Mouse (Mus musculus): Measurements from ENCODE around the gene Arl3. TPM values are rescaled to one million over a fixed set of nuclear protein-coding genes. Genes with fewer than 3 reads are reported as not detected.

Gene Arl3
- total and polyA plus RNA-seq, 2 experiments from 2014 or later, result 37.2 to 80.6 TPM

GRCm38 (mm10) chr19:46484518-46484917, 88.5 kb downstream of the Arl3 start:
- no peaks in the 10 kb centered on the region for H3K9me3 ChIP-seq (replicated peaks; ENCODE audit: control insufficient read depth, low read length)
- TF ChIP-seq CTCF (IDR thresholded peaks at IDR 0.05; ENCODE audit: low read depth) (no peak), EP300 (IDR thresholded peaks at IDR 0.05; ENCODE audit: low read depth) (peak; percentile 72; the same call in 1 of the 2 replicates)
- peak overlapping the region; percentile 27 for H3K4me2 ChIP-seq (ENCODE audit: low read depth, low read length)
- no peak overlapping the region for H3K4me3 ChIP-seq (ENCODE audit: low read depth, low read length)
- no peaks in the 10 kb centered on the region for H3K27me3 ChIP-seq (ENCODE audit: control insufficient read depth, insufficient read depth, low read length)
- H3K27ac ChIP-seq (ENCODE audit: low read depth), result peak overlapping the region; percentile 98
- DNase-seq (ENCODE audit: low spot score) (peak; percentile 94), ATAC-seq (ENCODE audit: insufficient read depth, low read depth) (peak; percentile 85)
- H3K9ac ChIP-seq (replicated peaks; ENCODE audit: low read depth, low read length), result peak overlapping the region; percentile 58
- H3K4me1 ChIP-seq (ENCODE audit: control insufficient read depth, insufficient read depth), result peaks cover 70% of the 10 kb centered on the region
- WGBS, result 6% methylated on average over 5 of the region's 5 CpGs
- peaks cover 11% of the 10 kb centered on the region; the same call in 1 of the 2 replicates for H3K36me3 ChIP-seq (replicated peaks; ENCODE audit: control insufficient read depth, insufficient read depth, low read length)

- Histone ChIP-seq H3K4me3 (ENCODE audit: low read depth, low read length) (no peak overlapping the region), H3K9ac (replicated peaks; ENCODE audit: low read depth, low read length) (peak overlapping the region; percentile 58), H3K36me3 (replicated peaks; ENCODE audit: control insufficient read depth, insufficient read depth, low read length) (peaks cover 11% of the 10 kb centered on the region; the same call in 1 of the 2 replicates), H3K4me2 (ENCODE audit: low read depth, low read length) (peak overlapping the region; percentile 27), H3K27ac (ENCODE audit: low read depth) (peak overlapping the region; percentile 98), H3K4me1 (ENCODE audit: control insufficient read depth, insufficient read depth) (peaks cover 77% of the 10 kb centered on the region), H3K27me3 (ENCODE audit: control insufficient read depth, insufficient read depth, low read length) (no peaks in the 10 kb centered on the region), H3K9me3 (replicated peaks; ENCODE audit: control insufficient read depth, low read length) (no peaks in the 10 kb centered on the region)
- WGBS, result 56% methylated on average over 15 of the region's 15 CpGs
- peak; percentile 37 for DNase-seq (ENCODE audit: low spot score)
- TF ChIP-seq CTCF (IDR thresholded peaks at IDR 0.05; ENCODE audit: low read depth) (no peak), EP300 (IDR thresholded peaks at IDR 0.05; ENCODE audit: low read depth) (no peak)
- ATAC-seq (ENCODE audit: insufficient read depth, low read depth), result peak; percentile 12; the same call in 1 of the 2 replicates
Measured at GRCm38 (mm10) chr19:46483701-46484328, 89.2 kb downstream of the Arl3 start.

DNA sequence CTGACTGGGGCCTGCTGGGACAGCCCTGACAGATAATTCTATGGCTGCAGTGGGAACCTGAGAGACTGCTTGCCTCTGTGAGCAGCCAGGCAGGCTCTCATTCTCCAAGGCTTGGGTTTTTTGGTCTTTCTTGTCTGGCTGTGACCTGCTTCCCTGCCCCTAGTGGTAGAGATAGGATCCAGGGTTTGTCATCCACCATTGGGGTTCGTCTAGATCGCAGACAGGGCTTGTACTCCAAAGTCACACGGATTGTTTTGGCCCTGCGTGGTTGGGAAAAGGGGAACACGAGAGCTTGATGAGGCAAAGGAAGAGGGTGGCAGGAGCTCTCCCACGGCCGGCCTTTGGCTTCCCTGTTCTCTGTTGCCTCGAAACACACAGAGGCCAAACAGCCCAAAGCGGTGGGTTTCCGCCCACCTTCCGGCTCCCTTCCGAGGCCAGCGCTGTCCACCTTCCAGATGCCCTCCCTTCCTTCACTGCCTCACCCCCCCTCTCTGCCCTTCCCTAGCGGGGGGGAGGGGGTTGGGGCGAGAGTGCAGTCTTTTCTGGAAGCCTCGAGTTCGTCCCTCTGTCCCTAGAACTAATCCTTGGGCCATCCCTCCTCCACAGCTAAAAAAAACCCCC, 90.0 kb downstream of the Arl3 start:
- peaks cover 11% of the 10 kb centered on the region; the same call in 1 of the 2 replicates for H3K36me3 ChIP-seq (replicated peaks; ENCODE audit: control insufficient read depth, insufficient read depth, low read length)
- peak overlapping the region; percentile 27; the same call in 1 of the 2 replicates for H3K4me2 ChIP-seq (ENCODE audit: low read depth, low read length)
- H3K27me3 ChIP-seq (ENCODE audit: control insufficient read depth, insufficient read depth, low read length), result no peaks in the 10 kb centered on the region
- 39% methylated on average over 16 of the region's 17 CpGs for WGBS
- H3K4me1 ChIP-seq (ENCODE audit: control insufficient read depth, insufficient read depth), result peaks cover 85% of the 10 kb centered on the region
- H3K27ac ChIP-seq (ENCODE audit: low read depth), result peak overlapping the region; percentile 98
- TF ChIP-seq EP300 (IDR thresholded peaks at IDR 0.05; ENCODE audit: low read depth) (no peak), CTCF (IDR thresholded peaks at IDR 0.05; ENCODE audit: low read depth) (peak; percentile 50)
- DNase-seq (ENCODE audit: low spot score) (peak; percentile 42), ATAC-seq (ENCODE audit: insufficient read depth, low read depth) (no peak)
- no peaks in the 10 kb centered on the region for H3K9me3 ChIP-seq (replicated peaks; ENCODE audit: control insufficient read depth, low read length)
- no peak overlapping the region for H3K4me3 ChIP-seq (ENCODE audit: low read depth, low read length)
- H3K9ac ChIP-seq (replicated peaks; ENCODE audit: low read depth, low read length), result peak overlapping the region; percentile 8; the same call in 1 of the 2 replicates

DNA sequence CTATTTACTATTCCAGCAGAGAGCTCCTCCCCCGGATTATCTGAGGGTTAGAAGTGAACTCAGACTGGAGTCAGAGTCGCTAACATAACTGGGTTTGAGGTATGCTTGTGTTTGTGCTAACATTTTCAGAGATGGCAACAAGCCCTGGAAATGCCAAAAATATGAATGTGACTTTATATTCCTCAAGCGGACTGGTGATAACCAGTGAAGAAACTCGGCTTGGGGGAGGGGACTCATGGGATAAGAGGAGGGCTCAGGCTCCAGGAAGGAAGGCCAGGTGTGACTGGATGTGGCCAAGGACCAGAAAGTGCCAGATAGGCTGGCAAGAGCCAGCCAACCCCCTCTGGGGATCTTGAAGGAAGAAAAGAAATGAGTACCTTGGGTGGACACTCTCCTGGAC, 91.2 kb downstream of the Arl3 start:
- no peaks in the 10 kb centered on the region for H3K27me3 ChIP-seq (ENCODE audit: control insufficient read depth, insufficient read depth, low read length)
- H3K4me3 ChIP-seq (ENCODE audit: low read depth, low read length), result no peak overlapping the region
- H3K9me3 ChIP-seq (replicated peaks; ENCODE audit: control insufficient read depth, low read length), result no peaks in the 10 kb centered on the region
- no peak overlapping the region for H3K27ac ChIP-seq (ENCODE audit: low read depth)
- ATAC-seq (ENCODE audit: insufficient read depth, low read depth) (no peak), DNase-seq (ENCODE audit: low spot score) (no peak)
- H3K4me1 ChIP-seq (ENCODE audit: control insufficient read depth, insufficient read depth), result peaks cover 84% of the 10 kb centered on the region
- WGBS, result 28% methylated on average over 4 of the region's 4 CpGs
- H3K36me3 ChIP-seq (replicated peaks; ENCODE audit: control insufficient read depth, insufficient read depth, low read length), result peaks cover 11% of the 10 kb centered on the region; the same call in 1 of the 2 replicates
- TF ChIP-seq CTCF (IDR thresholded peaks at IDR 0.05; ENCODE audit: low read depth) (no peak), EP300 (IDR thresholded peaks at IDR 0.05; ENCODE audit: low read depth) (no peak)
- H3K4me2 ChIP-seq (ENCODE audit: low read depth, low read length), result no peak overlapping the region
- no peak overlapping the region for H3K9ac ChIP-seq (replicated peaks; ENCODE audit: low read depth, low read length)

DNA sequence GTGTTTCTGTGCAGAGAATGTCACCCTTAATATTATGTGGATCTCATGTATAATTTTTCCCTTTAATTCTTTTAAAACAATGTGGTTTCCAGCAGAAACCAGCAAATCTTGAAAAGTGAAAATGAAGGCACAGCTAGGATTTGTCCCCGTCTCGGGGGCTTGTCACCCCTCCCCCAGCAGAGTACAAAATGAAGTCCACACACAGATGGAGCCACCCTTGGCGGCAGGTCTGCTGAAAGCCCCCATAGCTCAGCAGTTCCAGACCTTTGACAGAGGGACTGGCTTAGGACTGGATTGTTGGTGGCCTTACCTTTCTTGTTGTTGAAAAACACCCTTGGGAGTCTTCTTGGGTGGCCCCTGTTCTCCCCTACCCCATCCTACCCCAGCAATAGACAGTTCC, 91.6 kb downstream of the Arl3 start:
- H3K4me2 ChIP-seq (ENCODE audit: low read depth, low read length), result no peak overlapping the region
- no peak overlapping the region for H3K9ac ChIP-seq (replicated peaks; ENCODE audit: low read depth, low read length)
- H3K9me3 ChIP-seq (replicated peaks; ENCODE audit: control insufficient read depth, low read length), result no peaks in the 10 kb centered on the region
- ATAC-seq (ENCODE audit: insufficient read depth, low read depth), result no peak
- WGBS, result 64% methylated on average over 3 of the region's 3 CpGs
- peaks cover 11% of the 10 kb centered on the region; the same call in 1 of the 2 replicates for H3K36me3 ChIP-seq (replicated peaks; ENCODE audit: control insufficient read depth, insufficient read depth, low read length)
- peaks cover 80% of the 10 kb centered on the region for H3K4me1 ChIP-seq (ENCODE audit: control insufficient read depth, insufficient read depth)
- H3K27ac ChIP-seq (ENCODE audit: low read depth), result no peak overlapping the region
- H3K4me3 ChIP-seq (ENCODE audit: low read depth, low read length), result no peak overlapping the region
- TF ChIP-seq EP300 (IDR thresholded peaks at IDR 0.05; ENCODE audit: low read depth) (no peak), CTCF (IDR thresholded peaks at IDR 0.05; ENCODE audit: low read depth) (no peak)
- H3K27me3 ChIP-seq (ENCODE audit: control insufficient read depth, insufficient read depth, low read length), result no peaks in the 10 kb centered on the region
- no peak for DNase-seq (ENCODE audit: low spot score)

Other genes with a start within 250 kb of the Arl3 start
- 0.97 and 13.4 TPM in 2 replicates for gene Psd, start 246.0 kb downstream of the Arl3 start, total RNA-seq (2014; rRNA removed; ENCODE audit: low replicate concordance)
- 1.7 and 2.2 TPM in 2 replicates for gene Psd, start 246.0 kb downstream of the Arl3 start, polyA plus RNA-seq (2015; fragmentation: Nextera tagmentation; extraction: Ambion mirVana)
- gene Fbxl15, start 245.0 kb downstream of the Arl3 start, total RNA-seq (2014; rRNA removed; ENCODE audit: low replicate concordance), result 10.4 and 13.3 TPM in 2 replicates
- gene Fbxl15, start 245.0 kb downstream of the Arl3 start, polyA plus RNA-seq (2015; fragmentation: Nextera tagmentation; extraction: Ambion mirVana), result 11.5 and 12.2 TPM in 2 replicates
- 91.7 and 114 TPM in 2 replicates for gene Cuedc2, start 234.5 kb downstream of the Arl3 start, total RNA-seq (2014; rRNA removed; ENCODE audit: low replicate concordance)
- gene Cuedc2, start 234.5 kb downstream of the Arl3 start, polyA plus RNA-seq (2015; fragmentation: Nextera tagmentation; extraction: Ambion mirVana), result 129 and 136 TPM in 2 replicates
- 5.2 and 21.8 TPM in 2 replicates for gene Mfsd13a, start 232.1 kb downstream of the Arl3 start, total RNA-seq (2014; rRNA removed; ENCODE audit: low replicate concordance)
- gene Mfsd13a, start 232.1 kb downstream of the Arl3 start, polyA plus RNA-seq (2015; fragmentation: Nextera tagmentation; extraction: Ambion mirVana), result 3.2 and 3.7 TPM in 2 replicates
- gene 2310034G01Rik, start 222.9 kb downstream of the Arl3 start, total RNA-seq (2014; rRNA removed; ENCODE audit: low replicate concordance), result 1.5 TPM in 1 of 2 replicates, not detected in the other
- gene 2310034G01Rik, start 222.9 kb downstream of the Arl3 start, polyA plus RNA-seq (2015; fragmentation: Nextera tagmentation; extraction: Ambion mirVana), result 1.1 and 1.3 TPM in 2 replicates
- 153 and 173 TPM in 2 replicates for gene Actr1a, start 177.4 kb downstream of the Arl3 start, total RNA-seq (2014; rRNA removed; ENCODE audit: low replicate concordance)
- 115 and 118 TPM in 2 replicates for gene Actr1a, start 177.4 kb downstream of the Arl3 start, polyA plus RNA-seq (2015; fragmentation: Nextera tagmentation; extraction: Ambion mirVana)
- 10.4 and 11.0 TPM in 2 replicates for gene Sufu, start 176.3 kb downstream of the Arl3 start, total RNA-seq (2014; rRNA removed; ENCODE audit: low replicate concordance)
- gene Sufu, start 176.3 kb downstream of the Arl3 start, polyA plus RNA-seq (2015; fragmentation: Nextera tagmentation; extraction: Ambion mirVana), result 9.2 and 9.5 TPM in 2 replicates
- 35.9 and 48.3 TPM in 2 replicates for gene Trim8, start 71.5 kb downstream of the Arl3 start, total RNA-seq (2014; rRNA removed; ENCODE audit: low replicate concordance)
- 14.3 and 14.6 TPM in 2 replicates for gene Trim8, start 71.5 kb downstream of the Arl3 start, polyA plus RNA-seq (2015; fragmentation: Nextera tagmentation; extraction: Ambion mirVana)
- gene Sfxn2, start 167 bp upstream of the Arl3 start, total RNA-seq (2014; rRNA removed; ENCODE audit: low replicate concordance), result 4.2 and 5.9 TPM in 2 replicates
- 4.6 and 5.1 TPM in 2 replicates for gene Sfxn2, start 167 bp upstream of the Arl3 start, polyA plus RNA-seq (2015; fragmentation: Nextera tagmentation; extraction: Ambion mirVana)
- gene Wbp1l, start 25.9 kb upstream of the Arl3 start, total RNA-seq (2014; rRNA removed; ENCODE audit: low replicate concordance), result 72.8 and 89.7 TPM in 2 replicates
- gene Wbp1l, start 25.9 kb upstream of the Arl3 start, polyA plus RNA-seq (2015; fragmentation: Nextera tagmentation; extraction: Ambion mirVana), result 34.4 and 36.4 TPM in 2 replicates
- 0.08 and 3.9 TPM in 2 replicates for gene Cyp17a1, start 100.0 kb upstream of the Arl3 start, total RNA-seq (2014; rRNA removed; ENCODE audit: low replicate concordance)
- gene Cyp17a1, start 100.0 kb upstream of the Arl3 start, polyA plus RNA-seq (2015; fragmentation: Nextera tagmentation; extraction: Ambion mirVana), result 0.68 and 0.88 TPM in 2 replicates
- gene Borcs7, start 116.7 kb upstream of the Arl3 start, total RNA-seq (2014; rRNA removed; ENCODE audit: low replicate concordance), result 2.4 and 9.0 TPM in 2 replicates
- 18.7 and 22.2 TPM in 2 replicates for gene Borcs7, start 116.7 kb upstream of the Arl3 start, polyA plus RNA-seq (2015; fragmentation: Nextera tagmentation; extraction: Ambion mirVana)
- gene As3mt, start 134.3 kb upstream of the Arl3 start, total RNA-seq (2014; rRNA removed; ENCODE audit: low replicate concordance), result 24.1 and 33.7 TPM in 2 replicates
- 54.4 and 61.7 TPM in 2 replicates for gene As3mt, start 134.3 kb upstream of the Arl3 start, polyA plus RNA-seq (2015; fragmentation: Nextera tagmentation; extraction: Ambion mirVana)
- gene Cnnm2, start 188.4 kb upstream of the Arl3 start, total RNA-seq (2014; rRNA removed; ENCODE audit: low replicate concordance), result 11.0 and 15.0 TPM in 2 replicates
- 1.8 and 2.1 TPM in 2 replicates for gene Cnnm2, start 188.4 kb upstream of the Arl3 start, polyA plus RNA-seq (2015; fragmentation: Nextera tagmentation; extraction: Ambion mirVana)

All from heart, postnatal 0 days (tissue).